In genomic region chr1:92910239-92910885, GRCm38 (mm10) we compare ENCODE assay signal across 8 mouse cellular contexts. TPM values are rescaled to one million over a fixed set of nuclear protein-coding genes. Genes with fewer than 3 reads are reported as not detected.
A peak's percentile ranks its signal among the peaks of the same experiment; 100 is the strongest.
DNase-seq lines count a peak whose midpoint lies in the region; ATAC-seq and TF ChIP-seq lines count a peak whose summit lies in the region.

Rnpepl1 (plus strand) TSS chr1:92910783.

- TF ChIP-seq CTCF in kidney, postnatal 0 days (IDR thresholded peaks at IDR 0.05; ENCODE audit: low read depth) = peak; percentile 61

- peak within 1 kb of the TSS; percentile 71 for H3K4me3 ChIP-seq in heart, embryonic 13.5 days
- peak within 1 kb of the TSS; percentile 76 for H3K4me3 ChIP-seq in kidney, postnatal 0 days (replicated peaks; ENCODE audit: low read depth, low read length)
- peak within 1 kb of the TSS; percentile 84 for H3K4me3 ChIP-seq in liver, embryonic 12.5 days

- H3K36me3 ChIP-seq in heart, embryonic 13.5 days = peaks cover 17% of the 10 kb centered on the region
- H3K36me3 ChIP-seq in kidney, postnatal 0 days (ENCODE audit: insufficient read depth, low read length) = peaks cover 10% of the 10 kb centered on the region
- peaks cover 24% of the 10 kb centered on the region for H3K36me3 ChIP-seq in liver, embryonic 12.5 days

- H3K27me3 ChIP-seq in heart, embryonic 13.5 days (replicated peaks) = peaks cover 6% of the 10 kb centered on the region; the same call in 1 of the 2 replicates
- no peaks in the 10 kb centered on the region for H3K27me3 ChIP-seq in kidney, postnatal 0 days (ENCODE audit: insufficient read depth, low read length)
- H3K27me3 ChIP-seq in liver, embryonic 12.5 days (replicated peaks) = peaks cover 8% of the 10 kb centered on the region

- H3K4me1 ChIP-seq in heart, embryonic 13.5 days = peaks cover 43% of the 10 kb centered on the region
- peaks cover 21% of the 10 kb centered on the region for H3K4me1 ChIP-seq in kidney, postnatal 0 days (replicated peaks; ENCODE audit: insufficient read depth, low read length)
- H3K4me1 ChIP-seq in liver, embryonic 12.5 days = peaks cover 58% of the 10 kb centered on the region

- peak within 1 kb of the TSS; percentile 96 for H3K4me2 ChIP-seq in heart, embryonic 13.5 days
- H3K4me2 ChIP-seq in kidney, postnatal 0 days (ENCODE audit: low read length) = peak within 1 kb of the TSS; percentile 95
- peak within 1 kb of the TSS; percentile 99 for H3K4me2 ChIP-seq in liver, embryonic 12.5 days

- peak within 1 kb of the TSS; percentile 93 for H3K9ac ChIP-seq in heart, embryonic 13.5 days
- H3K9ac ChIP-seq in kidney, postnatal 0 days (ENCODE audit: low read depth, low read length) = peak within 1 kb of the TSS; percentile 89
- peak within 1 kb of the TSS; percentile 87 for H3K9ac ChIP-seq in liver, embryonic 12.5 days

- ATAC-seq in CD4-positive, CD25-positive, alpha-beta regulatory T cell, adult 4 months = peak; percentile 58
- ATAC-seq in erythroid progenitor cell, adult 5-6 weeks (replicated peaks; ENCODE audit: low FRiP score, poor library complexity, severe bottlenecking) = peak; percentile 66
- peak; percentile 49 for ATAC-seq in heart, embryonic 13.5 days (ENCODE audit: extremely low read depth, insufficient number of reproducible peaks, low FRiP score, low TSS enrichment)
- ATAC-seq in kidney, postnatal 0 days (replicated peaks; ENCODE audit: low FRiP score, low read depth) = peak; percentile 59
- ATAC-seq in liver, embryonic 12.5 days = peak; percentile 67

- H3K27ac ChIP-seq in heart, embryonic 13.5 days (replicated peaks) = peak within 1 kb of the TSS; percentile 90
- peak within 1 kb of the TSS; percentile 94 for H3K27ac ChIP-seq in kidney, postnatal 0 days
- H3K27ac ChIP-seq in liver, embryonic 12.5 days = peak within 1 kb of the TSS; percentile 85

- H3K9me3 ChIP-seq in heart, embryonic 13.5 days = no peaks in the 10 kb centered on the region
- H3K9me3 ChIP-seq in kidney, postnatal 0 days (replicated peaks; ENCODE audit: low read length) = no peaks in the 10 kb centered on the region
- no peaks in the 10 kb centered on the region for H3K9me3 ChIP-seq in liver, embryonic 12.5 days (replicated peaks)

- DNase-seq in brain, adult 2 months (ENCODE audit: low read depth, low spot score) = peak; percentile 94
- peak; percentile 76 for DNase-seq in kidney, postnatal 0 days (ENCODE audit: low spot score)
- DNase-seq in naive thymus-derived CD4-positive, alpha-beta T cell, adult 2 months (ENCODE audit: low read depth) = peak; percentile 80
- peak; percentile 82 to 90 for DNase-seq in spleen, postnatal 4 days (ENCODE audit: low spot score in 2 of 2)

- under 1% methylated on average over 42 of the region's 57 CpGs for WGBS in heart, embryonic 13.5 days
- WGBS in kidney, postnatal 0 days = under 1% methylated on average over 41 of the region's 57 CpGs
- WGBS in liver, embryonic 12.5 days (ENCODE audit: insufficient replicate concordance) = under 1% methylated on average over 44 of the region's 57 CpGs

RNA-seq across cellular contexts. Expression of gene Rnpepl1, which starts in this region (rescaled TPM):
- 10 to 100 TPM; 23.2 to 32.8 TPM for polyA plus RNA-seq in CD4-positive, CD25-positive, alpha-beta regulatory T cell, adult 4 months (2017; shearing (Covaris generic))
- total RNA-seq in erythroid progenitor cell, adult 5-6 weeks (2015; ENCODE audit: low replicate concordance) = 6.5 and 20.1 TPM in 2 replicates
- 9.6 and 15.3 TPM in 2 replicates for total RNA-seq in erythroid progenitor cell, adult 5-6 weeks (2017; ENCODE audit: low replicate concordance)
- polyA plus RNA-seq in heart, embryonic 13.5 days (2015; fragmentation: Nextera tagmentation; extraction: Ambion mirVana) = 30.9 and 31.0 TPM in 2 replicates
- 39.3 and 39.4 TPM in 2 replicates for polyA plus RNA-seq in kidney, postnatal 0 days (2015; fragmentation: Nextera tagmentation; extraction: Ambion mirVana)
- polyA plus RNA-seq in liver, embryonic 12.5 days (2016; fragmentation: Nextera tagmentation; extraction: Ambion mirVana) = 22.1 and 22.3 TPM in 2 replicates

Comparison
In these comparisons a context has a peak if more than half of its experiments do, and no peak if none do; other contexts are left out.
1. Peak in every context shown above with its lines: DNase-seq, ATAC-seq, H3K4me3 ChIP-seq and H3K27ac ChIP-seq.